Mouse (Mus musculus): Measurements from ENCODE around the gene Gyg. TPM values are rescaled to one million over a fixed set of nuclear protein-coding genes. Genes with fewer than 3 reads are reported as not detected.

The Gyg gene
- total RNA-seq, 2 experiments from 2014 or later: 135 to 136 TPM

Other genes with a start within 250 kb of the Gyg start
- 10 to 100 TPM; 17.0 to 21.1 TPM for gene Cp, start 198.3 kb downstream of the Gyg start, total RNA-seq (2021)
- gene Hps3, start 120.0 kb downstream of the Gyg start, total RNA-seq (2021): 10 to 100 TPM in 1 of 2 experiments, 1 to 10 TPM in 1; 8.5 to 11.5 TPM
- 10 to 100 TPM; 14.9 to 16.4 TPM for gene Hltf, start 97.5 kb downstream of the Gyg start, total RNA-seq (2021)
- 1 to 10 TPM; 2.3 to 2.8 TPM for gene Cpa3, start 86.9 kb upstream of the Gyg start, total RNA-seq (2021)
- not detected for gene Cpb1, start 120.4 kb upstream of the Gyg start, total RNA-seq (2021)
- gene Agtr1b, start 211.9 kb upstream of the Gyg start, total RNA-seq (2021): not detected